Mouse (Mus musculus) thymus, postnatal 36 days (tissue): ENCODE data around the gene Unc80.

Experiments used
- DNase-seq, 2 experiments: peaks; one replicate each; pipeline ENCODE4 v3.0.0; 2022; ENCODE audit warnings: mixed read lengths in 2 of 2

The Unc80 gene

GRCm38 (mm10) chr1:66730581-66730980 is 262.4 kb downstream of the Unc80 start:
- DNase-seq, result no peak
